ENCODE assay signal across 20 mouse cellular contexts in the genomic region with DNA sequence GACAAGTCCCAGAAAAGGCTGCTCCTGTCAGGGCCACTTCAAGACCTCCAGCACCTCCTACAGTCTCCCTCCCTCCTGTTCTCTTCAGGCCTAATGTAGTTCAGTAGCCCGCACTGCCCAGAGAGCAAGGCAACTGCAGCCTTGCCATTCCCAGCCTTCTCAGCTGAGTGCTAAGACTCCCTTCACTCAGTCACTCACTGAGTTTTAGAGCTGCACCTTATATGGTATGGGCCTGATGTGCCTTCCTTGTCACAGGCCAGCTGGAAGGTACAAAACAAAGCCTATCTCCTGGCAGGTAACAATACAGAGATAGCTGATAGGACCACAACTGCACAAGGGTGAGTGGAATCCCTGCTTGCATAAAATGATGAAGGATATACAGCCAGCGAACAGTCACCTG.
"Had no signal": no experiment of that assay in that cellular context is flagged by ENCODE, and none has a peak within 500 bp of the region (broad histone marks: within the 10 kb centered on the region; RNA-seq: fewer than 3 reads in every experiment).

No protein-coding gene starts in this region.

- DNase-seq: gastrocnemius, postnatal 10 days; gastrocnemius, postnatal 25 days; heart, postnatal 4 days; kidney, adult 18-20 months; kidney, adult 8-10 months; kidney, postnatal 10 days; kidney, postnatal 25 days; kidney, postnatal 4 days; liver; liver, embryonic 13.5 days; liver, postnatal 0 days had no signal

- H3K4me3 ChIP-seq: heart, embryonic 13.5 days; heart, embryonic 15.5 days; hindbrain, embryonic 10.5 days; hindbrain, embryonic 12.5 days; left cerebral cortex, adult 2 months; limb, embryonic 10.5 days; limb, embryonic 12.5 days; liver, embryonic 13.5 days; liver, embryonic 15.5 days had no signal

- H3K9me3 ChIP-seq: heart, embryonic 13.5 days; heart, embryonic 15.5 days; hindbrain, embryonic 10.5 days; hindbrain, embryonic 12.5 days; limb, embryonic 10.5 days; limb, embryonic 12.5 days; liver, embryonic 13.5 days; liver, embryonic 15.5 days had no signal

- H3K4me1 ChIP-seq: heart, embryonic 13.5 days; heart, embryonic 15.5 days; hindbrain, embryonic 10.5 days; hindbrain, embryonic 12.5 days; limb, embryonic 10.5 days; limb, embryonic 12.5 days; liver, embryonic 13.5 days; liver, embryonic 15.5 days had no signal

- H3K36me3 ChIP-seq: heart, embryonic 15.5 days; hindbrain, embryonic 12.5 days; limb, embryonic 10.5 days; limb, embryonic 12.5 days; liver, embryonic 13.5 days; liver, embryonic 15.5 days had no signal

- H3K27ac ChIP-seq: heart, embryonic 13.5 days; heart, embryonic 15.5 days; hindbrain, embryonic 10.5 days; hindbrain, embryonic 12.5 days; hindbrain, embryonic 14.5 days; left cerebral cortex, adult 2 months; limb, embryonic 10.5 days; limb, embryonic 12.5 days; liver, embryonic 13.5 days; liver, embryonic 15.5 days had no signal

- H3K27me3 ChIP-seq: heart, embryonic 15.5 days; limb, embryonic 12.5 days; liver, embryonic 13.5 days had no signal
